Mouse (Mus musculus) midbrain, postnatal 0 days (tissue): ENCODE results near the gene Ncam1. TPM values are rescaled to one million over a fixed set of nuclear protein-coding genes. Genes with fewer than 3 reads are reported as not detected.

ENCODE experiments used
- ATAC-seq: fragments of 200-750 bp; cut with Nextera tagmentation; 2 replicates; pipeline ENCODE4 v1.8.0; 2017; ENCODE audit warnings: moderate number of reproducible peaks, mild to moderate bottlenecking, moderate TSS enrichment, moderate library complexity; ENCODE audit not compliant: low FRiP score
- DNase-seq: peaks from one replicate; pipeline ENCODE4 v3.0.0-alpha.2; 2015; ENCODE audit warnings: low spot score
- H3K27ac ChIP-seq: fragments of 300-500 bp; sonication (generic); 2 replicates; pipeline ENCODE4 v1.5.1; 2014; ENCODE audit warnings: low read depth, mild to moderate bottlenecking, low read length, mixed read lengths
- H3K27me3 ChIP-seq: fragments of 300-500 bp; sonication (generic); 2 replicates; pipeline ENCODE4 v1.6.1; 2014; ENCODE audit warnings: low read length, control low read depth, mixed read lengths; ENCODE audit not compliant: insufficient read depth
- H3K36me3 ChIP-seq: fragments of 300-500 bp; sonication (generic); 2 replicates; pipeline ENCODE4 v1.6.1; 2014; ENCODE audit warnings: low read length, control low read depth, mixed read lengths; ENCODE audit not compliant: insufficient read depth
- H3K4me1 ChIP-seq: fragments of 300-500 bp; sonication (generic); 2 replicates; pipeline ENCODE4 v1.6.1; 2014; ENCODE audit warnings: mild to moderate bottlenecking, control low read depth, antibody characterized with exemption, low read length, mixed read lengths; ENCODE audit not compliant: insufficient read depth
- H3K4me2 ChIP-seq: fragments of 300-500 bp; sonication (generic); 2 replicates; pipeline ENCODE4 v1.6.1; 2014; ENCODE audit warnings: low read depth, mild to moderate bottlenecking, low read length, mixed read lengths; ENCODE audit not compliant: poor library complexity, severe bottlenecking
- H3K4me3 ChIP-seq: fragments of 300-500 bp; sonication (generic); 2 replicates; pipeline ENCODE4 v1.5.1; 2014; ENCODE audit warnings: low read depth, mild to moderate bottlenecking, low read length, moderate library complexity
- H3K9ac ChIP-seq: fragments of 300-500 bp; sonication (generic); replicated peaks from 2 replicates; pipeline ENCODE4 v1.6.1; 2014; ENCODE audit warnings: mild to moderate bottlenecking, low read length, moderate library complexity, mixed read lengths; ENCODE audit not compliant: poor library complexity, severe bottlenecking
- H3K9me3 ChIP-seq: fragments of 300-500 bp; sonication (generic); 2 replicates; pipeline ENCODE4 v1.6.1; 2016; ENCODE audit warnings: low read length, control low read depth
- CTCF ChIP-seq: IDR thresholded peaks from 2 replicates; pipeline ENCODE4 v1.5.1; 2016; ENCODE audit warnings: antibody characterized with exemption, mild to moderate bottlenecking
- WGBS: fragments of 180-500 bp; shearing (Covaris S2); extraction: QIAGEN DNeasy Blood & Tissue Kit; methylation state at CpG from one replicate; pipeline ENCODE4 v1.1.7; 2014; 5-methylcytosine and 5-hydroxymethylcytosine counted together
- polyA plus RNA-seq: library from polyadenylated mRNA; unstranded; fragments of >200 nt; fragmentation: Nextera tagmentation; extraction: Ambion mirVana; gene quantifications from 2 replicates; pipeline ENCODE4 v1.2.1, GENCODE M21; 2015
- total RNA-seq: library from RNA; depleted of rRNA; stranded (reverse); fragments of >200 nt; gene quantifications from 2 replicates; pipeline ENCODE4 v1.2.3, GENCODE M21; 2014

Gene Ncam1
- total and polyA plus RNA-seq, 2 experiments from 2014 or later: 603 to 685 TPM

DNA sequence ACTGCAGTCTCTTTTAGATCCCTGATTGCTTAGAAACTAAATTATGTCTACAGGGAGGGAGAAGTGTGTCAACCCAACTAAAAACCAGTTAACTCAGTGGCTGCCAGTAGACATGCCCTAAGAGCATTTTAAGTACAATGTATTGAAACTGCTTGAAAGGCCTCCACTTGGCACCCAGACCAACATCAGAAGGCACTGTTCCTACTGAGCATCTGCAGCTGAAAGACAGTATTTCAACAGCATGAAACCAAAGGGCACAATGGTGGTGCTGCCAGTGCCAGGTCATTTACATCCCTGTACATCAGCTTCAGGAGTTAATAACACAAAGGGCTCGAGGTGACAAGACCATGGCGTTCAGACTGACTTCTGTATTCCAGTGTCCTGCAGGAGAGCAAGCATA lies 5.5 kb downstream of the Ncam1 start:
- peaks cover 11% of the 10 kb centered on the region; the same call in 1 of the 2 replicates for H3K4me1 ChIP-seq
- TF ChIP-seq CTCF: no peak
- WGBS: 31% methylated on average over 2 of the region's 2 CpGs

GRCm38 (mm10) chr9:49792646-49793045 lies 6.1 kb downstream of the Ncam1 start:
- no peak for DNase-seq

More for the DNA sequence above, 5.5 kb downstream of the Ncam1 start:
- no peak overlapping the region for H3K9ac ChIP-seq
- H3K9me3 ChIP-seq: no peaks in the 10 kb centered on the region
- H3K4me2 ChIP-seq: 0 out of 2 replicates have a peak overlapping the region, but pooled peaks have one; percentile 1
- no peaks in the 10 kb centered on the region for H3K36me3 ChIP-seq
- H3K27ac ChIP-seq: no peak overlapping the region; the same call in 1 of the 2 replicates
- ATAC-seq: no peak
- H3K27me3 ChIP-seq: no peaks in the 10 kb centered on the region
- peak; percentile 36 for DNase-seq
- no peak overlapping the region for H3K4me3 ChIP-seq

GRCm38 (mm10) chr9:49781016-49781772 lies 17.5 kb downstream of the Ncam1 start:
- no peak overlapping the region for H3K4me3 ChIP-seq
- no peak overlapping the region for H3K4me2 ChIP-seq
- no peaks in the 10 kb centered on the region for H3K27me3 ChIP-seq
- 0 out of 2 replicates have a peak, but pooled peaks cover 4% of the 10 kb centered on the region for H3K4me1 ChIP-seq
- ATAC-seq (no peak), DNase-seq (peak; percentile 22)
- no peaks in the 10 kb centered on the region for H3K36me3 ChIP-seq
- 64% methylated on average over 9 of the region's 9 CpGs for WGBS
- H3K27ac ChIP-seq: no peak overlapping the region
- no peak for TF ChIP-seq CTCF
- no peaks in the 10 kb centered on the region for H3K9me3 ChIP-seq
- no peak overlapping the region for H3K9ac ChIP-seq

More at GRCm38 (mm10) chr9:49792646-49793045, 6.1 kb downstream of the Ncam1 start:
- H3K4me2 ChIP-seq: no peak overlapping the region
- H3K9ac ChIP-seq: no peak overlapping the region
- H3K27ac ChIP-seq: no peak overlapping the region
- H3K4me1 ChIP-seq: peaks cover 11% of the 10 kb centered on the region; the same call in 1 of the 2 replicates
- no peak for ATAC-seq
- H3K9me3 ChIP-seq: no peaks in the 10 kb centered on the region
- TF ChIP-seq CTCF: no peak
- no peaks in the 10 kb centered on the region for H3K27me3 ChIP-seq
- no peak overlapping the region for H3K4me3 ChIP-seq
- H3K36me3 ChIP-seq: no peaks in the 10 kb centered on the region
- 58% methylated on average over 4 of the region's 4 CpGs for WGBS

- Histone ChIP-seq H3K36me3 (no peaks in the 10 kb centered on the region), H3K9me3 (no peaks in the 10 kb centered on the region), H3K4me3 (no peak overlapping the region), H3K4me1 (peaks cover 10% of the 10 kb centered on the region), H3K27me3 (no peaks in the 10 kb centered on the region), H3K9ac (no peak overlapping the region), H3K4me2 (no peak overlapping the region), H3K27ac (0 out of 2 replicates have a peak overlapping the region, but pooled peaks have one; percentile 18)
- 25% methylated on average over 7 of the region's 7 CpGs for WGBS
- DNase-seq (no peak), ATAC-seq (no peak)
- no peak for TF ChIP-seq CTCF
Measured at GRCm38 (mm10) chr9:49777015-49777637, 21.6 kb downstream of the Ncam1 start.

- Histone ChIP-seq H3K27me3 (no peaks in the 10 kb centered on the region), H3K4me1 (no peaks in the 10 kb centered on the region), H3K4me3 (no peak overlapping the region), H3K9ac (no peak overlapping the region), H3K9me3 (no peaks in the 10 kb centered on the region), H3K27ac (no peak overlapping the region), H3K4me2 (no peak overlapping the region), H3K36me3 (no peaks in the 10 kb centered on the region)
- ATAC-seq (no peak), DNase-seq (no peak)
- WGBS: 83% methylated on average over 2 of the region's 2 CpGs
- no peak for TF ChIP-seq CTCF
Measured at GRCm38 (mm10) chr9:49766634-49767033, 32.1 kb downstream of the Ncam1 start.

DNA sequence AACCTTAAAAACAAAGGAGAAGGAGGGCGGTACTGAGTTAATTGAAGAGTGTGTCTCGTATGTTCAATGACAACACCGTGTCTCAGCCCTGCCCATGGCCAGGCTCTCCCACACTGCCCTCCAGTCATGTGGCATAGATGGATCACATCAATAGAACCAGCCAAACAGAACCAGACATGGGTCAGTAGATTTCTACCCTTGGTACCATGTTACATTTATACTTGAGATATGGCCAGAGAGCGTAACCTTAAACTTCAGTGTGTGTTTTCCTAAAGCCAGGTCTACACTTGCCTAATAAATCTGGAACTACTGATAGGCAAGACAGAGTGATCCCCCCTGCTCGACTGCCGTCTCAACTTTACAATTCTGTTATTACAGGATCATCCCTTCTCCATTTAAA lies 38.2 kb downstream of the Ncam1 start:
- H3K9ac ChIP-seq: no peak overlapping the region
- no peaks in the 10 kb centered on the region for H3K27me3 ChIP-seq
- H3K9me3 ChIP-seq: no peaks in the 10 kb centered on the region
- no peak for ATAC-seq
- TF ChIP-seq CTCF: no peak
- no peak for DNase-seq
- no peak overlapping the region for H3K27ac ChIP-seq
- 68% methylated on average over 6 of the region's 6 CpGs for WGBS
- H3K4me3 ChIP-seq: no peak overlapping the region
- H3K4me2 ChIP-seq: no peak overlapping the region
- H3K4me1 ChIP-seq: peaks cover 12% of the 10 kb centered on the region; the same call in 1 of the 2 replicates
- no peaks in the 10 kb centered on the region for H3K36me3 ChIP-seq
